Mouse (Mus musculus): ENCODE results near the gene Gapt. TPM values are rescaled to one million over a fixed set of nuclear protein-coding genes. Genes with fewer than 3 reads are reported as not detected.
"Not testable (repeated sequence)": the region's sequence is repeated elsewhere in the genome, so short reads cannot be mapped to it uniquely, and the experiment has no call there.

Gene Gapt
- under 1 TPM in 1 of 2 experiments, not detected in 1; 0.12 TPM for total RNA-seq (2021)
- long read RNA-seq, experiment 1 = 0 reads
- long read RNA-seq, experiment 2 = 0 reads

DNA sequence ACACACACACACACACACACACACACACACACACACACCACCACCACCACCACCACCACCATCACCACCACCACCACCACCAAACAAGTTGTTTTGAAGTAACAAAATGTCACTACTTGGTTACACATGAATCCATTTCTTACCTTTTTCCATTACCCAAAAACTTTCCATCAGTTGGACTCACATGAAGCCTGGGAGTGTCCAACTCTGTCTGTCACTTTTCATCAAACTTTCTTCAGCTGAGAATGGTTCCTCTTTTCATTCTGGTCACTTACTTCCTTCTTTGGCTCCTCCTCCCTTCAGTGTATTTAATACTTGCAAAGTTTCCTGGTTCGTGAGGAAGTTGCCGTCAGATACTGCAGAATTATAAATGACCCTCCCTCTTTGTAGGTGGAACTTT, at the start of gene Gapt:
Gene Gapt (minus strand): TSS at position 259 of the 400 bp plus-strand sequence.
- intact Hi-C loops (cut with DNase I; ENCODE audit: low total_unique reads) = no loop called here
- DNase-seq = no peak

GRCm38 (mm10) chr13:110406152-110406551, 49.2 kb upstream of the Gapt start:
- DNase-seq = peak; percentile 58
- intact Hi-C loops (cut with DNase I; ENCODE audit: low total_unique reads) = no loop called here

GRCm38 (mm10) chr13:110404686-110405085, 47.7 kb upstream of the Gapt start:
- DNase-seq; intact Hi-C loops (cut with DNase I; ENCODE audit: low total_unique reads): not testable (repeated sequence)

DNA sequence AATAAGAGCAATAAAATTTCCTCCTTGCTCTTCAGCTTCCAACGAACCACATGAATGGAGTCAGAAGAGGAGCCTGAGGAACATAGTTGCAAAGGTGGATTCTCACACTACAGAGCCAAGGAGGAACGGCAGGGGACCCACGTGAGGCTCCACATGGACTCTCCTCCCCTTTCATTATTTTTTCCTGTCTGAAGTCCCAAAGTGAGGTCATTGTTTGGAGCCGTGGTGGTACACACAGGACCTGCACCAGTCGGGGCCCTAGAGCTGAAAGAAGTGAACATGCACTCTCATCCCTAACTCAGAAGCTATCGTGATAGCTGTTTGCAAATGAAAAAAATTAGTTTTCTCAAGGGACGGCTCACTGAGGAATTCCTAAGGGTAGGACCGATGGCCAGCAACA, 47.1 kb upstream of the Gapt start:
- no peak for DNase-seq
- intact Hi-C loops (cut with DNase I; ENCODE audit: low total_unique reads) = no loop called here

- no peak for DNase-seq
- intact Hi-C loops (cut with DNase I; ENCODE audit: low total_unique reads) = no loop called here
These were observed 44.9 kb upstream of the Gapt start for GRCm38 (mm10) chr13:110401877-110402276.

- DNase-seq = no peak
- intact Hi-C loops (cut with DNase I; ENCODE audit: low total_unique reads) = no loop called here
These were observed 44.4 kb upstream of the Gapt start for GRCm38 (mm10) chr13:110401443-110401842.

DNA sequence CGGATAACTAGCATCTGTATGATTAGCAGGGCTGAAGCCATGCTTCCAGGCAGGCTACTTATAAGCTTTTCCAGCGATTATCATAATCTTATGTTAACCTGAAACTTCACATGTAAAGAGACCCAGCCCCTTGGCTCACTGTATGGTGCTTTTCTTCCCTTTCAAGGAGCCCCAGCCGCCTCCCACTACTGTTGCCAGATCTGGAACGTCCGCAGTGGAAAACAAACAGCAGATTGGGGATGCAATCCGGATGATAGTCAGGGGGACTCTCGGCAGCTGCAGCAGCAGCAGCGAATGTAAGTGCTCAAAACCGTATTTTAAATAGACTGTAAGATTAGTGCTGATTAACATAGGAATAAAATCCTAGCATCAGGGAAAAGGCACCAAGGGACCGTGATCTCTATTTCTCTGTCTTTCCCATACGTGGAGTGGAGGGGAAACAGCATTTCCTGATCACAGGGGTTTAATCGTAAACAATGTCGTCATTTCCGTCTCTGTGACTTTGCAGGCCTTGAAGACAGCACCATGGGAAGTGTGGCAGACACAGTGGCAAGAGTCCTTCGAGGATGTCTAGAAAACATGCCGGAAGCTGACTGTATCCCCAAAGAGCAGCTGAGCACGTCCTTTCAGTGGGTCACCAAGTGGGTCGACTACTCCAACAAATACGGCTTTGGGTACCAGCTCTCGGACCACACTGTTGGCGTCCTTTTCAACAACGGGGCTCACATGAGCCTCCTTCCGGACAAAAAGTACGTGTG, 41.7 kb upstream of the Gapt start:
- DNase-seq = no peak
- intact Hi-C loops (cut with DNase I; ENCODE audit: low total_unique reads) = no loop called here

DNA sequence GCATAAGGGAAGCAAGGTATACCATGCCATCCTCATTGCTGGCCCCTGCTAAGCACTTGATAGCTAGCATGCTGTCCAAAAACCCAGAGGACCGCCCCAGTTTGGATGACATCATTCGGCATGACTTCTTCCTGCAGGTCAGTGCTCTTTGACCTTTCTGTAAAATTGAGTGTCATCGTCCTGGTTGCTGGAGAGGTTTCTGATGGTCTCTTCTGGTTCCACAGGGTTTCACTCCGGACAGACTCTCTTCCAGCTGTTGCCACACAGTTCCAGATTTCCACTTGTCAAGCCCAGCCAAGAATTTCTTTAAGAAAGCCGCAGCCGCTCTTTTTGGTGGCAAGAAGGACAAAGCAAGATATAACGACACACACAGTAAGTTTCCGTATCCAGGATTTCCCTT, 40.8 kb upstream of the Gapt start:
- intact Hi-C loops (cut with DNase I; ENCODE audit: low total_unique reads) = no loop called here
- DNase-seq = no peak

DNA sequence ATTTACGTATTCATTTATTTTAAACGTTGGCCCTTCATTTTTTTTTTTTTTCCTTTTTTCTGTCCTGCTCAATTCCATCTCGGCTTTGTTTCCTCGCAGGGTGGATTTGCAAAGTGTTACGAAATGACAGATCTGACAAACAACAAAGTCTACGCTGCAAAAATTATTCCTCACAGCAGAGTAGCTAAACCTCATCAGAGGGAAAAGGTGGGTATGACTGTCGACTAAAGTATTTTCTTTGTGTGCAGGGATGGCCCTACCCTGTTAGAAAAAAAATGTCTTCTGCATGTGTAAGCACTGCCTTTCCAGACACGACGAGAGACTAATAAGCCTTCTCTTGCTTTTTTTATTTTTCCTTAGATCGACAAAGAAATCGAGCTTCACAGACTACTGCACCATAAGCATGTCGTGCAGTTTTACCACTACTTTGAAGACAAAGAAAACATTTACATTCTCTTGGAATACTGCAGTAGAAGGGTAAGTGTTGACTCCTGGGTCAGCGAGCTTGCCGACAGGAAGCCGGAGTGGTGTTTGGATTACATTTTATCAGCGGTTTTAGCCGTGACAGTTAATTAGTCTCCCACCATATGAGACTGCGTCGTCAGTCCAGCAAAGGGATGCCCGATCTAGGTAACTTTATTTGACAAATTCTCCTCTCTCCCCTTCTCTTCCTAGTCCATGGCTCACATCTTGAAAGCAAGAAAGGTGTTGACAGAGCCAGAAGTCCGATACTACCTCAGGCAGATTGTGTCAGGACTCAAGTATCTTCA, 39.1 kb upstream of the Gapt start:
- no peak for DNase-seq
- intact Hi-C loops (cut with DNase I; ENCODE audit: low total_unique reads) = no loop called here

- no peak for DNase-seq
- intact Hi-C loops (cut with DNase I; ENCODE audit: low total_unique reads) = no loop called here
These were observed 38.3 kb upstream of the Gapt start for GRCm38 (mm10) chr13:110395179-110395794.

- peak; percentile 91 for DNase-seq
- intact Hi-C loops (cut with DNase I; ENCODE audit: low total_unique reads) = loop anchor here (5.0 kb wide), 1 partner anchor 573 kb away; no protein-coding TSS in a partner anchor
These were observed 37.5 kb upstream of the Gapt start, which contains the start of gene Plk2 for GRCm38 (mm10) chr13:110394291-110395178. TSS of gene Plk2 (plus strand) at chr13:110395046.

GRCm38 (mm10) chr13:110392631-110393030, 35.6 kb upstream of the Gapt start:
- no peak for DNase-seq
- intact Hi-C loops (cut with DNase I; ENCODE audit: low total_unique reads) = loop anchor here (5.0 kb wide), 1 partner anchor 575 kb away; no protein-coding TSS in a partner anchor

- intact Hi-C loops (cut with DNase I; ENCODE audit: low total_unique reads) = loop anchor here (5.0 kb wide), 1 partner anchor 575 kb away; no protein-coding TSS in a partner anchor
- DNase-seq = peak; percentile 40
These were observed 35.2 kb upstream of the Gapt start for GRCm38 (mm10) chr13:110392210-110392609.

- intact Hi-C loops (cut with DNase I; ENCODE audit: low total_unique reads) = loop anchor here (5.0 kb wide), 1 partner anchor 853 kb away; no protein-coding TSS in a partner anchor
- DNase-seq = no peak
These were observed 27.5 kb upstream of the Gapt start for GRCm38 (mm10) chr13:110384514-110384913.

GRCm38 (mm10) chr13:110382447-110382901, 25.5 kb upstream of the Gapt start:
- no peak for DNase-seq
- intact Hi-C loops (cut with DNase I; ENCODE audit: low total_unique reads) = loop anchor here (2.0 to 5.0 kb wide), 2 partner anchors 855 to 1028 kb away; no protein-coding TSS in a partner anchor

- no peak for DNase-seq
- intact Hi-C loops (cut with DNase I; ENCODE audit: low total_unique reads) = loop anchor here (2.0 kb wide), 1 partner anchor 307 kb away; no protein-coding TSS in a partner anchor
These were observed 12.7 kb upstream of the Gapt start for GRCm38 (mm10) chr13:110369673-110370072.

- not testable (repeated sequence) for DNase-seq
These were observed 11.6 kb upstream of the Gapt start for GRCm38 (mm10) chr13:110368556-110369040.

GRCm38 (mm10) chr13:110367961-110368555, 11.1 kb upstream of the Gapt start:
- no peak for DNase-seq
- intact Hi-C loops (cut with DNase I; ENCODE audit: low total_unique reads) = loop anchor here (2.0 kb wide), 1 partner anchor 305 kb away; no protein-coding TSS in a partner anchor

More at GRCm38 (mm10) chr13:110368556-110369040, 11.6 kb upstream of the Gapt start:
- intact Hi-C loops (cut with DNase I; ENCODE audit: low total_unique reads) = loop anchor here (2.0 kb wide), 1 partner anchor 306 kb away; no protein-coding TSS in a partner anchor
